Mouse (Mus musculus): Measurements from ENCODE around the gene Naip1. TPM values are rescaled to one million over a fixed set of nuclear protein-coding genes. Genes with fewer than 3 reads are reported as not detected.

Naip1 gene
- polyA plus RNA-seq, 1 experiment from 2014 or later, result not detected

Other genes starting within 250 kb of the Naip1 start
- gene Naip5, start 206.5 kb downstream of the Naip1 start, polyA plus RNA-seq (2016; fragmentation: Nextera tagmentation; extraction: Ambion mirVana), result 0.07 TPM in 2 replicates
- gene Naip6, start 135.2 kb downstream of the Naip1 start, polyA plus RNA-seq (2016; fragmentation: Nextera tagmentation; extraction: Ambion mirVana), result 0.02 TPM in 1 of 2 replicates, not detected in the other
- 90.4 and 90.5 TPM in 2 replicates for gene Gtf2h2, start 39.7 kb upstream of the Naip1 start, polyA plus RNA-seq (2016; fragmentation: Nextera tagmentation; extraction: Ambion mirVana)
- gene Ocln, start 99.8 kb upstream of the Naip1 start, polyA plus RNA-seq (2016; fragmentation: Nextera tagmentation; extraction: Ambion mirVana), result 1.2 and 1.5 TPM in 2 replicates
- gene Marveld2, start 164.1 kb upstream of the Naip1 start, polyA plus RNA-seq (2016; fragmentation: Nextera tagmentation; extraction: Ambion mirVana), result 2.1 and 2.3 TPM in 2 replicates
- gene Ak6, start 198.1 kb upstream of the Naip1 start, polyA plus RNA-seq (2016; fragmentation: Nextera tagmentation; extraction: Ambion mirVana), result 342 and 358 TPM in 2 replicates
- gene Rad17, start 198.2 kb upstream of the Naip1 start, polyA plus RNA-seq (2016; fragmentation: Nextera tagmentation; extraction: Ambion mirVana), result 20.0 and 21.7 TPM in 2 replicates
- gene Taf9, start 198.7 kb upstream of the Naip1 start, polyA plus RNA-seq (2016; fragmentation: Nextera tagmentation; extraction: Ambion mirVana), result 20.6 and 22.1 TPM in 2 replicates
- gene Ccdc125, start 216.8 kb upstream of the Naip1 start, polyA plus RNA-seq (2016; fragmentation: Nextera tagmentation; extraction: Ambion mirVana), result 2.7 TPM in 2 replicates

Data from midbrain, embryonic 10.5 days (tissue).